Mouse (Mus musculus): Measurements from ENCODE around the gene Peli2.

- TF ChIP-seq ZNF384 (IDR thresholded peaks at IDR 0.05; ENCODE audit: low read depth, low read length): no peak
- TF ChIP-seq CHD2 (IDR thresholded peaks at IDR 0.05; ENCODE audit: low read depth, low read length): no peak
- no peak for TF ChIP-seq MAFK (IDR thresholded peaks at IDR 0.05; ENCODE audit: insufficient read depth, low read depth, low read length)
- TF ChIP-seq ZC3H11A (IDR thresholded peaks at IDR 0.05; ENCODE audit: borderline replicate concordance, low read depth, low read length): no peak
- no peak for TF ChIP-seq HCFC1 (IDR thresholded peaks at IDR 0.05; ENCODE audit: borderline replicate concordance, insufficient read depth, low read length)
Observed at GRCm38 (mm10) chr14:48303841-48304240, 183.2 kb downstream of the Peli2 start.

Measured in ES-E14 (cell line).